Mouse (Mus musculus) liver, postnatal 0 days (tissue): ENCODE data around the gene Mylip. TPM values are rescaled to one million over a fixed set of nuclear protein-coding genes. Genes with fewer than 3 reads are reported as not detected.

Experiments
- ATAC-seq: fragments of 200-750 bp; cut with Nextera tagmentation; 2 replicates; pipeline ENCODE4 v1.8.0; 2017; ENCODE audit warnings: mild to moderate bottlenecking, moderate library complexity
- DNase-seq: peaks from one replicate; pipeline ENCODE4 v3.0.0-alpha.2; 2016
- H3K27ac ChIP-seq: fragments of 300-500 bp; sonication (generic); 2 replicates; pipeline ENCODE4 v1.5.1; 2014; ENCODE audit warnings: antibody characterized with exemption, moderate library complexity, mild to moderate bottlenecking, low read depth
- H3K27me3 ChIP-seq: fragments of 300-500 bp; sonication (generic); 2 replicates; pipeline ENCODE4 v1.6.1; 2014; ENCODE audit warnings: low read length, control low read depth, mixed read lengths; ENCODE audit not compliant: insufficient read depth
- H3K36me3 ChIP-seq: fragments of 300-500 bp; sonication (generic); replicated peaks from 2 replicates; pipeline ENCODE4 v1.6.1; 2014; ENCODE audit warnings: mild to moderate bottlenecking, control low read depth, low read length, moderate library complexity, mixed read lengths; ENCODE audit not compliant: insufficient read depth
- H3K4me1 ChIP-seq: fragments of 300-500 bp; sonication (generic); 2 replicates; pipeline ENCODE4 v1.6.1; 2014; ENCODE audit warnings: antibody characterized with exemption, mild to moderate bottlenecking, control low read depth; ENCODE audit not compliant: insufficient read depth
- H3K4me2 ChIP-seq: fragments of 300-500 bp; sonication (generic); 2 replicates; pipeline ENCODE4 v1.6.1; 2014; ENCODE audit warnings: low read depth, mild to moderate bottlenecking, low read length, moderate library complexity, mixed read lengths
- H3K4me3 ChIP-seq: fragments of 300-500 bp; sonication (generic); 2 replicates; pipeline ENCODE4 v1.5.1; 2014; ENCODE audit warnings: low read depth, low read length
- H3K9ac ChIP-seq: fragments of 300-500 bp; sonication (generic); replicated peaks from 2 replicates; pipeline ENCODE4 v1.6.1; 2014; ENCODE audit warnings: mild to moderate bottlenecking, moderate library complexity
- H3K9me3 ChIP-seq: fragments of 300-500 bp; sonication (generic); 2 replicates; pipeline ENCODE4 v1.6.1; 2016; ENCODE audit warnings: mild to moderate bottlenecking, control low read depth, low read length, mixed read lengths
- CTCF ChIP-seq: sonication (generic); IDR thresholded peaks from 2 replicates; pipeline ENCODE4 v1.5.1; 2016; ENCODE audit warnings: antibody characterized with exemption, low read depth
- EP300 ChIP-seq: IDR thresholded peaks from 2 replicates; pipeline ENCODE4 v1.6.1; 2016; ENCODE audit warnings: antibody characterized with exemption, low read depth, mild to moderate bottlenecking
- WGBS: fragments of 180-500 bp; shearing (Covaris S2); extraction: QIAGEN DNeasy Blood & Tissue Kit; methylation state at CpG from one replicate; pipeline ENCODE4 v1.1.7; 2014; ENCODE audit not compliant: insufficient replicate concordance; 5-methylcytosine and 5-hydroxymethylcytosine counted together
- polyA plus RNA-seq: library from polyadenylated mRNA; unstranded; fragments of >200 nt; fragmentation: Nextera tagmentation; extraction: Ambion mirVana; gene quantifications from 2 replicates; pipeline ENCODE4 v1.2.1, GENCODE M21; 2015

The Mylip gene
- 6.9 and 7.4 TPM in 2 replicates for polyA plus RNA-seq

DNA sequence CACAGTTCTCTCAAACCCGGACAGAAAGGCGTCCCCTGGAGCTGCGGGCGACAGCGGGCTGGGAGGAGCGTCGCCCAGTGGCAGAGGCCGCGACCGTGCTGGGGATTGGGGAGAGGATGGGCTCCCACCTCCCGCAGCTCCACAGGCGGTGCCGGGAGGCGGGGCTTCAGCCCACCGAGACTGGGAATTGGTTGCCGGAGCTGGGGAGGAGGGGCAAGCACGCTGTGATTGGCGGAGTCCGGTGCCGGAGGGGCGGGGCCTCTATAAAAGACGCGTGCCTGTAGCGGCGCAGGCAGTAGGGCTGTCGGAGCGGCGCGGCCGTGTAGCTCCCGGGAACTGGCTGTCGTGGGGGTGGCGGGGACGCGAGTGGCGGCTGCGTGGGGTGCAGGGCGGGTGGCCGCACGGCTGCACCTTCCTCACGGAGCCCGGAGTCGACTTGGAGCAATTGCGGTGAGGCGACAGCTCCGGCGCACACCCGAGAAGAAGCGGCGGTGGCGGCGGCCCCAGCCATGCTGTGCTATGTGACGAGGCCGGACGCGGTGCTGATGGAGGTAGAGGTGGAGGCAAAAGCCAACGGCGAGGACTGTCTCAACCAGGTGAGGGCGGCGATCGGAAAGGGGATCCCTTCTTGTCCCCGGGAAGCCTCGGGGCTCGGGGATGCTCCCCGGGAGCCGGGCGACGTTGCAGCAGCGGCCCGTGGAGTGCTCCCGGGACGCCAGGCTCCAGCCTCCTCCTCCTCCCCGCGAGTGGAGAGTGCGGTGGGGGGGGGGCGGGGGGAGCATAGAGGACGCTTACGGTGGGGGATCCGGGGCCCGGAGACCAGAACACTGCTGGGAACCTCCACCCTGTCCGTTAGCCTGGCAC is at the start of gene Mylip:
Gene Mylip, plus strand, starts transcription at position 295 of the 864 bp plus-strand sequence.
- DNase-seq (peak; percentile 98), ATAC-seq (peak; percentile 93)
- Histone ChIP-seq H3K4me2 (peak within 1 kb of the TSS; percentile 76), H3K4me1 (peaks cover 30% of the 10 kb centered on the region), H3K9ac (peak within 1 kb of the TSS; percentile 87), H3K36me3 (peaks cover 24% of the 10 kb centered on the region), H3K9me3 (no peaks in the 10 kb centered on the region), H3K4me3 (peak within 1 kb of the TSS; percentile 83), H3K27ac (peak within 1 kb of the TSS; percentile 83), H3K27me3 (peaks cover 6% of the 10 kb centered on the region; the same call in 1 of the 2 replicates)
- WGBS = under 1% methylated on average over 66 of the region's 81 CpGs
- TF ChIP-seq EP300 (no peak), CTCF (peak; percentile 69)

DNA sequence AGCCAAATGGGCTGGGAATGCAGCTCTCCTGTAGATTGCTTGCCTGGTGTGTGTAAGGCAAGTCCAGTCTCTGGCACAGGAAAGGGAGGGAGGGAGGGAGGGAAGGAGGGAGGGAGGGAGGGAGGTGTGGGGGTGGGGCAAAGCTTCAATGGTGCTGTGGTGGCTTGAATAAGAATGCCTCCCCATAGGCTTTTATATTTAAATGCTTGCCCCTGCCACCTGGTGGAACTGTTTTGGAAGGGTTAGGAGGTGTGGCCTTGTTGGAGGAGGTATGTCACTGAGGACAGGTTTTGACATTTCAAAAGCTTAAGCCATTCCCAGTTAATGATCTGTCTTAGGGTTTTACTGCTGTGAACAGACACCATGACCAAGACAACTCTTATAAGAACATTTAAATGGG is 47.6 kb upstream of the Mylip start:
- no peak for TF ChIP-seq EP300
- no peaks in the 10 kb centered on the region for H3K36me3 ChIP-seq
- ATAC-seq = no peak
- no peak for DNase-seq
- H3K9ac ChIP-seq = no peak overlapping the region
- H3K27ac ChIP-seq = no peak overlapping the region
- H3K4me2 ChIP-seq = no peak overlapping the region
- H3K4me3 ChIP-seq = no peak overlapping the region
- H3K9me3 ChIP-seq = peaks cover 4% of the 10 kb centered on the region; the same call in 1 of the 2 replicates
- H3K4me1 ChIP-seq = no peaks in the 10 kb centered on the region
- peaks cover 9% of the 10 kb centered on the region; the same call in 1 of the 2 replicates for H3K27me3 ChIP-seq

DNA sequence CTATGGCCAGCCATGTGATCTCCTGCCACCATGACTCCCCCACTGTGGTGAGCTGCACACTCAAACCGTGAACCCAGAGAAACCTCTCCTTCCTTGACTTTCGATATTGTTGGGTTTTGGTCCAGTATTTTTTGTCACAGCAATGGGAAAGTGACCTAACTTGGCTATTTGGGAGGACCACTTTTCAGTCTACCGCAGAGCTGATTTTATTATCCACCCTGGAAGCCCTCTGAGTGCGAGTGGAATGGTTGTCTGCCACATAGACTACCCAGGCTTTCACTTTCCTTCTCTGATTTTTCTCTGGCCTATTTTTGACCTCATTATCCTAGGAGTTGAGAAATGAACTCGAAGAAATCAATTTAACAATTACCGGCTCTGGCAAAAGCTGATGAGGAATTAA is 46.0 kb upstream of the Mylip start:
- Histone ChIP-seq H3K4me3 (no peak overlapping the region), H3K9ac (no peak overlapping the region), H3K9me3 (peaks cover 4% of the 10 kb centered on the region; the same call in 1 of the 2 replicates), H3K27me3 (peaks cover 20% of the 10 kb centered on the region; the same call in 1 of the 2 replicates), H3K4me1 (no peaks in the 10 kb centered on the region), H3K4me2 (no peak overlapping the region), H3K36me3 (no peaks in the 10 kb centered on the region), H3K27ac (no peak overlapping the region)
- DNase-seq (no peak), ATAC-seq (no peak)
- WGBS = 81% methylated on average over 6 of the region's 6 CpGs
- TF ChIP-seq EP300 = no peak
- TF ChIP-seq CTCF = no peak

DNA sequence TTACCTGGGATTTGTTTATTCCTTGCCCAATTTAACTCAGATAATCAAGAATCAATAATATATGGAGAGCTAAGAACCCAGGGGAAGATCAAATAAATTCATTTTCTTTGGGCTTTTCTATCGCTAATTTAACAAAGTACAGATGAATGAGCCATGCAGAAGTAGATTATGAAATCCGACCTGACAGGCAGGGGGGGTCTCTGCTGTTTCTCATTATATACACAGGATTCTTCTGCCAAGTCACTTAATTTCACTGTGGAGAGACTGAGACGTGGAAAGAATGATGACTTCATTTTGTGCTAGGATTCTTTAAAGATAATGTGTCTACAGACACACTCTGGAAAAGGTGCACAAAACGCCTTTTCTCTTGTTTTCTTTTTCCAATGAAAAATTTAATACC is 45.6 kb upstream of the Mylip start:
- TF ChIP-seq CTCF = no peak
- no peak for TF ChIP-seq EP300
- Histone ChIP-seq H3K27me3 (peaks cover 18% of the 10 kb centered on the region; the same call in 1 of the 2 replicates), H3K27ac (no peak overlapping the region), H3K4me2 (no peak overlapping the region), H3K4me1 (no peaks in the 10 kb centered on the region), H3K9me3 (peaks cover 4% of the 10 kb centered on the region; the same call in 1 of the 2 replicates), H3K9ac (no peak overlapping the region), H3K36me3 (no peaks in the 10 kb centered on the region), H3K4me3 (no peak overlapping the region)
- 74% methylated on average over 4 of the region's 4 CpGs for WGBS
- no peak for DNase-seq
- no peak for ATAC-seq

DNA sequence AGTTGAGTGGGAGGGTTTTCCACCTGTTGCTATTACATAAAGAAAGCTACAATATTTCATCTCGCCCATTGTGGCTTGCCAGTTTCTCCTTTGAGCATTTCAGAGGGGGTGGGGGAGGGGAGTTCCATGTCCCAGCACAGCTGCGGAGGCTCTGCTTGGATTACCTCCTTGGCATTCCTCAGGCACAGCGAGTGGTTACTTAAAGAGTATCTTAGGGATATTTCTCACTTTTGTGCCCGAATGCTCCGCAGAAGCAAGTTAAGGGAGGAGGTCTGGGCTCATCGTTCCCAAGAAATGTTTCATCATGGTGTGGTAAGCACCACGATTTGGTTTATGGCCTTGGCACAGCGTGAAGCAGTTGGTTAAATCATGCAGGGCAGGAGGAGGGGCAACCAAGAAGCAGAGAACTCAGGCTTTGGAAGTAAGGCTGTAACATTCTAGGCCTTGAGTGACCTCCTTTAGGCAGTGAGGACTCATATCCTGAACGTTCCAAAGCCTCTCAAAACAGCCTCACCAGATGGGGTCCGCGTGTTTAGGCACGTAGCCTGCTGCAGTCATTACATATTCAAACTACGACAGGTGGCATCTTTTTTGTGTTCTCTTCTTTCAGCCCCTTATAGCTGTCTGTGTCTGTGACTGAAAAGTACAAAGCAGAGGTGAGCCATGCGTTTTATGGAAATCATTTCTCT is 43.9 kb upstream of the Mylip start:
- DNase-seq (no peak), ATAC-seq (no peak)
- TF ChIP-seq CTCF = no peak
- 48% methylated on average over 14 of the region's 14 CpGs for WGBS
- Histone ChIP-seq H3K4me1 (no peaks in the 10 kb centered on the region), H3K9ac (no peak overlapping the region), H3K27me3 (peaks cover 22% of the 10 kb centered on the region), H3K4me3 (no peak overlapping the region), H3K36me3 (no peaks in the 10 kb centered on the region), H3K27ac (no peak overlapping the region), H3K9me3 (peaks cover 4% of the 10 kb centered on the region; the same call in 1 of the 2 replicates), H3K4me2 (no peak overlapping the region)

- Histone ChIP-seq H3K4me3 (no peak overlapping the region), H3K27ac (no peak overlapping the region), H3K27me3 (peaks cover 37% of the 10 kb centered on the region), H3K36me3 (no peaks in the 10 kb centered on the region), H3K9ac (no peak overlapping the region), H3K4me1 (no peaks in the 10 kb centered on the region), H3K9me3 (no peaks in the 10 kb centered on the region), H3K4me2 (no peak overlapping the region)
- 56% methylated on average over 5 of the region's 5 CpGs for WGBS
- no peak for TF ChIP-seq EP300
- TF ChIP-seq CTCF = no peak
- peak; percentile 17 for DNase-seq
- ATAC-seq = no peak
Observed at GRCm38 (mm10) chr13:45351483-45351882, 38.1 kb upstream of the Mylip start.
